Mouse (Mus musculus) B cell, adult 62 days (primary cell): ENCODE data around the gene Gnrhr. TPM values are rescaled to one million over a fixed set of nuclear protein-coding genes. Genes with fewer than 3 reads are reported as not detected.

Experiments
- total RNA-seq: library from RNA; stranded (reverse); gene quantifications from 4 replicates; pipeline ENCODE4 v1.2.4, GENCODE M21; 2023

Gnrhr gene
- total RNA-seq = not detected in 4 replicates

DNA sequence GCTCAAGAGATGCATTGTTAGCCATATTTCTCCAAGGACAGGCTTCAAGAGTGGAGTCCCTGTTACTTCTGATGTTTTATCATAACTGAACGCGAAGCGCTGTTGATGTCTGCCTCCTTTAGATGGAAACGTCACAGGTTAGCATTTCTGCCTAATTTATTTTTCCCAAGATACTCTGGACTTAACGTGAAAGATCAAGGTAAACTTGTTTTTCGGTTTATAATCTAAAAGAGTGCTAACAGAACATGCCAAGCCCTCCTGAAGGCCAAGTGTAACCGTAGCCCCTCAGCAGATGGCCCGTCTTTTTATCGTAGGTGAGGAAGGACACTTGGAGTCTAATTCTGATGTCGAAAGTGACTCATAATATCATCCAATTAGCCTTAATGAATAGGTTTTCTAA is at the start of gene Gnrhr:
Gnrhr (minus strand) TSS at position 101 of the 400 bp plus-strand sequence.

DNA sequence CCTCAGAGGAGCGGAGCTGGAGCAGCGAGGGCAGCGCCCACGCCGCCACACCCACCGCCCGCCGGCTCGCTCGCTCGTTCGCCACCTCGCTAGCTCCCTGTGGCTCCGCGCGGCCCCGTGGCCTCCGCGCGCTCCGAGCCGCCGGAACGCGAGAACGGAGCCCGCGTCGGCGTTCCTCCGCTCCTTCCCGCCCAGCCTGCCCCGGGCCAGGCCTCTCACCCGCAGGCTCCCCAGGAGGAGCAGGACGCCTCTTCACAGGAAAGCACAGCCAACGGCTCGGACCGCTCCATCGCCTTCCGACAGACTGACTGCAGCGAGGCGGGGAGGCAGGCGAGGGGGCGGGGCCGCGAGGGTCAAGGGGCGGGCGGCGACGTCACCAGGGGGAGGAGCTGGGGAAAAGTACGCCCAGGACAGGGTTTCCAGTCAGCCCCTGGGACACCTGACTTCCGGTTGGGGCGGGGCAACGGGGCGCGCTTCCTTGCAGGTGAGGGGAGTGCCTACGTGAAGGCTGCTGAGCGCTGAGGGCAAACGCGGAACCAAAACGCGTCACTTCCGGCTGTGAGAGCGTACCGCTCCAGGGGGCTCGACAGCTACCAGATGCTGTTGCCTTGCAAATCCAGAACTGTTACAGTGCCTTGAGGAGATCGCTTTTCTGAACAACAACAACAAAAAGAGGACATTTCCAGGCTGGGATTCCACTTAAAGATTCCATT is 25.1 kb downstream of the Gnrhr start, which contains the start of gene Uba6:
Uba6 (minus strand) TSS at position 355 of the 713 bp plus-strand sequence.

Other genes starting within 250 kb of the Gnrhr start
- 27.5 to 32.2 TPM (median 30.1 TPM) in 4 replicates for gene Cenpc1, start 132.3 kb downstream of the Gnrhr start, total RNA-seq
- gene Stap1, start 126.2 kb downstream of the Gnrhr start, total RNA-seq = 275 to 312 TPM (median 293 TPM) in 4 replicates
- 22.4 to 25.4 TPM (median 22.8 TPM) in 4 replicates for gene Uba6, start 25.1 kb downstream of the Gnrhr start, total RNA-seq
- not detected in 4 replicates for gene Tmprss11c, start 91.4 kb upstream of the Gnrhr start, total RNA-seq
- not detected in 4 replicates for gene Tmprss11d, start 175.5 kb upstream of the Gnrhr start, total RNA-seq